Mouse (Mus musculus) lung, postnatal 0 days (tissue): ENCODE data around the gene Tmem217. TPM values are rescaled to one million over a fixed set of nuclear protein-coding genes. Genes with fewer than 3 reads are reported as not detected.
A peak's percentile ranks its signal among the peaks of the same experiment; 100 is the strongest.

Experiments used
- ATAC-seq: fragments of 200-750 bp; cut with Nextera tagmentation; 2 replicates; pipeline ENCODE4 v1.8.0; 2017; ENCODE audit warnings: moderate library complexity
- DNase-seq: peaks from one replicate; pipeline ENCODE4 v3.0.0-alpha.2; 2016; ENCODE audit warnings: low spot score
- H3K27ac ChIP-seq: fragments of 300-500 bp; sonication (generic); 2 replicates; pipeline ENCODE4 v1.5.1; 2014; ENCODE audit warnings: antibody characterized with exemption, mild to moderate bottlenecking, low read length, mixed read lengths
- H3K27me3 ChIP-seq: fragments of 300-500 bp; sonication (generic); replicated peaks from 2 replicates; pipeline ENCODE4 v1.6.1; 2014; ENCODE audit warnings: low read length, mixed read lengths; ENCODE audit not compliant: insufficient read depth
- H3K36me3 ChIP-seq: fragments of 300-500 bp; sonication (generic); 2 replicates; pipeline ENCODE4 v1.6.1; 2014; ENCODE audit warnings: low read length, mixed read lengths; ENCODE audit not compliant: insufficient read depth
- H3K4me1 ChIP-seq: fragments of 300-500 bp; sonication (generic); 2 replicates; pipeline ENCODE4 v1.6.1; 2014; ENCODE audit warnings: antibody characterized with exemption, low read depth, low read length, mixed read lengths; ENCODE audit not compliant: insufficient read depth
- H3K4me2 ChIP-seq: fragments of 300-500 bp; sonication (generic); replicated peaks from 2 replicates; pipeline ENCODE4 v1.6.1; 2014; ENCODE audit warnings: low read depth, mild to moderate bottlenecking, low read length, moderate library complexity, mixed read lengths
- H3K4me3 ChIP-seq: fragments of 300-500 bp; sonication (generic); 2 replicates; pipeline ENCODE4 v1.5.1; 2014; ENCODE audit warnings: low read depth, low read length
- H3K9ac ChIP-seq: fragments of 300-500 bp; sonication (generic); replicated peaks from 2 replicates; pipeline ENCODE4 v1.6.1; 2014; ENCODE audit warnings: low read depth, mild to moderate bottlenecking
- H3K9me3 ChIP-seq: fragments of 300-500 bp; sonication (generic); 2 replicates; pipeline ENCODE4 v1.6.1; 2016; ENCODE audit warnings: low read length, mixed read lengths
- CTCF ChIP-seq: IDR thresholded peaks from 2 replicates; pipeline ENCODE4 v1.5.1; 2016; ENCODE audit warnings: antibody characterized with exemption, mild to moderate bottlenecking
- EP300 ChIP-seq: IDR thresholded peaks from 2 replicates; pipeline ENCODE4 v1.6.1; 2016; ENCODE audit warnings: antibody characterized with exemption, mild to moderate bottlenecking, control low read depth
- WGBS: fragments of 180-500 bp; shearing (Covaris S2); extraction: QIAGEN DNeasy Blood & Tissue Kit; methylation state at CpG from one replicate; pipeline ENCODE4 v1.1.7; 2014; 5-methylcytosine and 5-hydroxymethylcytosine counted together
- polyA plus RNA-seq: library from polyadenylated mRNA; unstranded; fragments of >200 nt; fragmentation: Nextera tagmentation; extraction: Ambion mirVana; gene quantifications from 2 replicates; pipeline ENCODE4 v1.2.1, GENCODE M21; 2015

Gene Tmem217
- polyA plus RNA-seq, 1 experiment from 2014 or later = 0.31 TPM

DNA sequence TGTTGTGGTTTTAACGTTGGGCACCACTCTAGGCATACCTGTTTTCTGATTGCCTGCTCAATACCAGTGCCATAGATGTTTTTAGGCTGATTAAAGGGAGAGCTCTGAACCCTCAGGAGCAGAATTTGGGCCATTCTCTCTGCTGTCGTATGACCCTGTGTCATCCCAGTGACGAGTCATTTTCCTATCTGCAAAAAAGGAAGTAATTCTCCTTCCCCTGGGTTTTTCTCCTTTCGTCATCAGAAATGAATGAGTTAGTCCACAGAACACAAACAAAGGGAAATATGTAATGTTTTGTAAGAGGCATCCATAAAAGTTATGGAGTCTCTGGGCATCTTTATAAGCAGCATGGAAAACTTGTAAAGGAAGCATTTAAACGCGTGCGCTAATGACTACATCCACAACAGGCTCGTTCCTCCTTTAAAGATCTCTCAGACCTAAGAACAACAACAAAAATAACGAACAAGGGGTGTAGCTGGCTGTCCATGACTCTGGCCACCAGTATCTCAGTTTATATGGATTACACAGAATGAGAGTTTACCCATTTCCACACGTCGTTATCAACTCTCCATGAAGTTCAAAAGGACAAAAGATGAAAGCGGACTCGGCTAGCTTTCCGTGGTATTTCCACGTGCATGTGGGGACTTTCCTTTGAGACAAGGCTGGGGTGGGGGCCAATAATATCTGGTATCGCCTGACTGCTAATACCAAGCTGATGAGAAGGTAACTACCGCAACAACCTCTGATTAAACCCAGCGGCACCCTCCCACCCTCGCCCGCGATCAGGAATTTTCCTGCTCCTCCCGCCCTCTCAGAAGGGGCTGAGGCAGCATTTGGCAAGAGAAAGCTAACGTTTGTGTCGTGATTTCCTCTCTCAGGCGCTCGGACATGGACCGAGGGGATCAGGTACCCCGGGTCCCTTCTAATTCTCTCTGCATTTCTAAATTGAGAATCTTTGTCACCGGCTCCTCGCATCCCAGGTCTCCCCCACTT is 62.9 kb downstream of the Tmem217 start:
- peak overlapping the region; percentile 90 for H3K4me3 ChIP-seq
- peak overlapping the region; percentile 73 for H3K4me2 ChIP-seq
- DNase-seq (peak; percentile 82), ATAC-seq (no peak)
- no peaks in the 10 kb centered on the region for H3K27me3 ChIP-seq
- peaks cover 11% of the 10 kb centered on the region; the same call in 1 of the 2 replicates for H3K36me3 ChIP-seq
- TF ChIP-seq CTCF (no peak), EP300 (no peak)
- H3K27ac ChIP-seq = peak overlapping the region; percentile 90
- peak overlapping the region; percentile 50 for H3K9ac ChIP-seq
- H3K9me3 ChIP-seq = no peaks in the 10 kb centered on the region
- WGBS = 4% methylated on average over 30 of the region's 30 CpGs
- H3K4me1 ChIP-seq = no peaks in the 10 kb centered on the region

DNA sequence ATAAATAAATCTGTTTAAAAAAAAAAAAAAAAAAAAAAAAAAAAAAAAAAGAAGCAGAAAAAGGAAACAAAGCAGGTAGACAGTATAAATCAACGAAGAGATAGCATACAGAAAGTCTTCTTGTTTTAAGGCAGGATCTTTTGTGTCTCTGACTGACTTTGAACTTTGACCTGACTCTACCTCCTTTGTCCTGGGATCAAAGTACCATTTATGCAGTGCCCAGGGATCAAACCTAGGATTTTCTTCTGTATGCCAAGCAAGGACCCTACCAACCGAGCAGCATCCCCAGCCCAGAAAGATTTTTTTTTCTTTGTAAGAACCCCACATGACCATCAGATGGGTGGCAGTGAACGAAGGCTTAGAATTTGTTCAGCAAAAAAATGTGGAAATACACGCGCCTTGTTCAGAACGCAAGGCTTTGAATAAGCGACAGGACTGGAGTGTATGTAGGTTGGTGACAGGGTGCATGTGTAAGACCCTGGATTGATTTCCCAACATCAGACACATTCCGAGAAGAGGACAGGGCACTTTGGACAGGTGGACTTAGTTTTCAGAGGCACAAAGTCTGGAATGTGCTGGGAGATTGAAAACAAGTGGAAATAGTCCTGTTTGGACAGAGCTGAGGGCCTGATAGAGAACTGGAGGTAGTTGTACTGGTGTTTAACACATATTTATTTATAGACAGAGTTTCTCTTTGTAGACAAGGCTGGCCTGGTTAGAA is 63.8 kb downstream of the Tmem217 start:
- no peaks in the 10 kb centered on the region for H3K9me3 ChIP-seq
- WGBS = 70% methylated on average over 8 of the region's 8 CpGs
- H3K4me1 ChIP-seq = no peaks in the 10 kb centered on the region
- ATAC-seq (no peak), DNase-seq (peak; percentile 37)
- H3K27me3 ChIP-seq = no peaks in the 10 kb centered on the region
- H3K36me3 ChIP-seq = 0 out of 2 replicates have a peak, but pooled peaks cover 5% of the 10 kb centered on the region
- no peak overlapping the region for H3K4me3 ChIP-seq
- peak overlapping the region; percentile 43 for H3K27ac ChIP-seq
- H3K9ac ChIP-seq = no peak overlapping the region
- no peak overlapping the region for H3K4me2 ChIP-seq
- TF ChIP-seq CTCF (no peak), EP300 (no peak)

DNA sequence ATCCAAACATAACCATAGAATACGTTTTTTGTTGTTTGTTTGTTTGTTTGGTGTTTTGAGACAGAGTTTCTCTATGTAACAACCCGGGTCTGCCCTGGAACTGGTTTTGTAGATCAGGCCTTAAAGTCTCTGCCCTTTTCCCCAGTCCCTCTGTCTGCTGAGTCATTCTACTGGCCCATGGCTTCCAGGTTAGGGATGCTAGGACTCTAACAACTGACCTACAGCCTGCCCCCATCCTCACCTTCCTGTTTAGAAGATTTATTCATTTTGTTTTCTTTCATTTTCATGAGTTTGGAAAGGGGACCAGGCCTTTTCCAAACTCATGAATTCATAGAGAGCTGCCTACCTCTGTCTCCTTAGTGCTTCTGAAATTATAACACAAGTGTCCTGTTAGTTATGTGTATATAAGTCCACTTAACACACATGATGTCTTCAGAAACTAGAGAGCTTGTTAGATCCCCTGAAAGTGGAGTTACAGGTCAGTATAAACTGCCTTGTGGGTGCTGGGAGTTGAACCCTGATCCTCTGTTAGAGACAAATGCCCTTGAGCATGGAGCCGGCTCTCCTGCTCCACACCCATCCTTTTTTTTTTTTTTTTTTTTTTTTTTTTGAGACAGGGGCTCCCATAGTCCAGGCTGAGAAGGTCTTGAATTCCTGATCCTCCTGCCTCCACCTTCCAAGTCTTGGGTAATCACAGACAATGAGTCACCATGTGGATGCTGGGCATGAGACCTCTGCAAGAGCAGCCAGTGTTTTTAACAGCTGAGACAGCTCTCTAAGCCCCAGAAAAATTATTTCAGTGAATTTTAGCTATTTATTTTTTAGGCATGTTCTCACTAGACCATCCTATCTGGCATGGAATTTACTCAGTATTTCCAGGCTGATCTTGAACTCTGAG is 66.6 kb downstream of the Tmem217 start:
- 57% methylated on average over 3 of the region's 3 CpGs for WGBS

DNA sequence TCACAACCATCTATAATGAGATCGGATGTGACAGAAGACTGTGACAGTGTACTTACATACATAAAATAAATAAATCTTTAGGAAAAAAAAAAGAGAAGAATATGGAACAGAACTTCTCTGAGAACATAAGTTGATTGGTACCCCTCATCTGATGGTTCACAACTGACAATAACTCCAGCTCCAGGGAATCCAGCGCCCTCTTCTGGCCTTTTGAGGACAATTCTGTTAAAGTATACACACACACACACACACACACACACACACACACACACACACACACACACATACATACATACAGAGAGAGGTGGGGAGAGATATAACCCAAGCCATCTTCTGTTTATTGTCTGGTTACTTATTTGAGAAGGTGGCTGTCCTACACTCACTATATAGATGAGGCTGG is 67.8 kb downstream of the Tmem217 start:
- DNase-seq (no peak), ATAC-seq (no peak)
- TF ChIP-seq CTCF (no peak), EP300 (no peak)
- H3K9ac ChIP-seq = no peak overlapping the region
- H3K4me2 ChIP-seq = no peak overlapping the region
- no peak overlapping the region for H3K4me3 ChIP-seq
- H3K27ac ChIP-seq = no peak overlapping the region
- WGBS = 89% methylated on average over 2 of the region's 2 CpGs
- no peaks in the 10 kb centered on the region for H3K4me1 ChIP-seq
- no peaks in the 10 kb centered on the region for H3K27me3 ChIP-seq
- no peaks in the 10 kb centered on the region for H3K9me3 ChIP-seq
- H3K36me3 ChIP-seq = no peaks in the 10 kb centered on the region

More for the DNA sequence above, 66.6 kb downstream of the Tmem217 start:
- TF ChIP-seq EP300 (no peak), CTCF (no peak)
- Histone ChIP-seq H3K9ac (no peak overlapping the region), H3K36me3 (no peaks in the 10 kb centered on the region), H3K4me2 (no peak overlapping the region), H3K9me3 (no peaks in the 10 kb centered on the region), H3K27ac (no peak overlapping the region), H3K27me3 (no peaks in the 10 kb centered on the region), H3K4me3 (no peak overlapping the region), H3K4me1 (no peaks in the 10 kb centered on the region)
- ATAC-seq = no peak
- no peak for DNase-seq

- H3K9ac ChIP-seq = no peak overlapping the region
- H3K4me3 ChIP-seq = no peak overlapping the region
- DNase-seq (no peak), ATAC-seq (no peak)
- no peaks in the 10 kb centered on the region for H3K27me3 ChIP-seq
- H3K36me3 ChIP-seq = no peaks in the 10 kb centered on the region
- H3K9me3 ChIP-seq = no peaks in the 10 kb centered on the region
- no peak for TF ChIP-seq EP300
- TF ChIP-seq CTCF = no peak
- H3K27ac ChIP-seq = no peak overlapping the region
- H3K4me2 ChIP-seq = no peak overlapping the region
- no peaks in the 10 kb centered on the region for H3K4me1 ChIP-seq
- 94% methylated on average over 2 of the region's 2 CpGs for WGBS
Observed at GRCm38 (mm10) chr17:29483282-29483681, 68.9 kb downstream of the Tmem217 start.
